Mouse (Mus musculus): Measurements from ENCODE around the gene Fgf18.

Fgf18 gene

DNA sequence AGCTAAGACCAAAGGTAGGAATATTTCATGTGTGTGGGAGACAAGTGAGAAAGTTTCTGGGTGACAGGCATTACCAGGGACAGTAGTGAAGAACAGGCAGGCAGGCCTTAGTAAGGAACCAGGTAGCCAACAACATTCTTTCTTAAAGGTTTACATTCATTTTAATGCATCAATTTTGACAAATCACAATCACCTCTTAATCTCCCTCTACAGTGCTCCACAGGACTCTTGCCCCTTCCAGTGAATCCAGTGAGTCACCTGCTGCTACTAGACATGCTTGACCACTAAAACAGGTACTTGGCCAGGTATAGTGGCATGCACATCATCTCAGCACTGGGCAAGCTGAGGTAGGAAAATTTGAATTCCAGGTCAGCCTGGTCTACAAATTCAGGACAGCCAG is 3.2 kb upstream of the Fgf18 start:
- in situ Hi-C loops (cut with MboI) = no loop called here

DNA sequence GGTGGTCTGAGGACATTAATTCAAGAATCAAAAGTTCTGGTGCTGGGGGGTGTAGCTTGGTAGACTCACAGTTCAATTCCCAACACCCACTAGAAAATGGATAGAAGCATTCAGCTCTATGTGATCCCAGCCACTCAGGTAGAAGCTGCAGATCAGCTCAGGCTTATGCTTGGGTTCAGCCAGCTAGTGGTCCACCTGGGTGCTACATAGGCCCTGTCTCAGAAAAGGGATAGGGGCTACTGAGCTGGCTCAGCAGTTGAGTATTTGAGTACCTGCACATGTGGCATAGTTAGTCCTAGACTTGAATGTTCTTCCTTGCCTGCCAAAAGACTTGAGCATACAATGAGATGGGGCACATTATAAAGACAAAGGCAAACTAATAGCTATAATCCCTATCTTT is 2.3 kb upstream of the Fgf18 start:
- in situ Hi-C loops (cut with MboI) = loop anchor here (25.0 kb wide), 2 partner anchors 437 to 712 kb away; no protein-coding TSS in a partner anchor

DNA sequence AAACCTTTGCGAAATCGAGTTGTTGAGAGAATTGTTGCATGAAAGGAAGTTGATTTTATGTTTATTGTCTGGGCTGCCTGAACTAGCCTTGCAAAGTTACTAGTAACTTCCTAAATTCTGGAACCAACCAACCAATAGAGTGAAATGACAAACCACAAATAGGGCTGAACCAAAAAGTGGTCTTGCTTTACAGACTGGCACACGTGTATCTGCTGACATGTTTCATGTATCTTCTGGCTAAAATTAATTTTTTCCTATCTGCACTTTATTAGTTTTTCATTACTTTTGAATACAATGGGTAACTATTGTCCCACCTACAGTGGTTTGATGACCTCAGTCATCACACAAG is 1.9 kb upstream of the Fgf18 start:
- in situ Hi-C loops (cut with MboI) = loop anchor here (25.0 kb wide), 2 partner anchors 437 to 712 kb away; no protein-coding TSS in a partner anchor

DNA sequence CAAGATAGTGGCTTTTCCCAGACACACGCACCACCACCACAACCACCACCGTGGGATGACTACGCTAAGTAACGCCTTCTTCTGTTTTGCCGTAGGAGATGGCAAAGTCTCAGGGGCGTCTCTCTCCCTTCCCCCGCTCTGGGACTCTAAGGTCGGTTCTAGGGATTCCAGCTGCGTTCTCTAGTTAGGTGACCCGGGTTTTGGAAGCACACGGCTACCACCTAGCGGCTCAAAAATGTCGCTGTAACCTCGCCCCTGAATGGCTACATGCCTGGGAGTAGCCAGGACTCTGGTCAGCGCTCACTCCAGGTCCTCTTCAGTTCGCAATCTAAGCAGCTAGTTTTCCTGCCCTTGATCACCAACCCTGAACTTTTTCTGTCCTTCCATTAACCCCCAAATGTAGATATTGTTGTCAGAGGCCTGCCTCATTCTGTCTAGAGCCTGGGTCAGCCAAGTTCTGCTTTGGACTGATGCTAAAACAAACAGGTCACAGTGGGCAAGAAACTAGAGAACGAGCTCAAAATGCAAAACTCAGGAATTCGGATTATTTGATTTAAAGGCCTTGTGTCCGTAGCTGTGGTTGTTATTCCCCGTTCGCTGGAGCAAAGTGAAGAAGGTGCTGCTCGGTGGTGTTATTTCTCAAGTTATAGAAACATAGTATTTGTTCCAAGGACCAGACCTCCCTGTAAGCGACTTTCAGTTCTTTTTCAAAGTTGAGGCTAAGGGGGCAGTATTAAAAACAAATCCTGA is 1.3 kb upstream of the Fgf18 start:
- in situ Hi-C loops (cut with MboI) = loop anchor here (25.0 kb wide), 2 partner anchors 436 to 711 kb away; no protein-coding TSS in a partner anchor

DNA sequence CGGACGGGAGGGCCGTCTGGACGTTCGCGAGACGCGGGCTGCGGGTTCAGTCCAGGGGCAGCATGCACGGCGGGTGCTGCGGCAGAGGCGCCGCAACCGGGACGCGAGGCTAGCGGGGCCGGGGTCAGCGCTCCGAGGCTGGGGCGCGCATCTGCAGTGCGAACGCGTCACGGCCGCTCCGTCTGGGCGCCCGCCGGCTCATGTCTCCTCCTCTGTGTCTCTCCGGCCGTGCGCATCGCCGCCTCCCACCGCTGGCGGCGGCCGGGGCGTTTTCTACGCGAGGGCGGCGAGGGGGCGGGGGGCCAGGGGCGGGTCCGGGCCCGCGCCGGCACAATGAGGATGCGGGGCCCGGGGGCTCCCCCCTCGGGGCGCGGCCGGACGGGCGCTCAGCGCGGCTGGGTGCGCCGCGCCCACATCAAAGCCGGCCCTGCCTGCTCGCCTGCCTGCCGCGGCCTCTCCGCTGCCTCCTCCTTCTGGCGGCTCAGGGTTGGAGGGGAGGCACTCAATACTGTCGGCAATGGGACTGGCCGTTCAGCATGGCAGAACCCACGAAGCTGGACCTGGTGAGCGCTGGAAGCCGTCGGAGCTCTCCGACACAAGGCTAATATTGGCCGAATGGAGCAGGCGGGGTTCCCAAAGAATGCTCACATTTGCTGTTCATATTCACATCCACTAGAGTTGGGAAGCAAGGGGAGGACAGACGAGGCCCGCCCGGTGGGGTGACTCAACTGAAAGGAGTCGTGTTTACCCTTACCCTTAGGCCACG is 555 bp upstream of the Fgf18 start:
- in situ Hi-C loops (cut with MboI) = loop anchor here (25.0 kb wide), 2 partner anchors 435 to 710 kb away; no protein-coding TSS in a partner anchor

DNA sequence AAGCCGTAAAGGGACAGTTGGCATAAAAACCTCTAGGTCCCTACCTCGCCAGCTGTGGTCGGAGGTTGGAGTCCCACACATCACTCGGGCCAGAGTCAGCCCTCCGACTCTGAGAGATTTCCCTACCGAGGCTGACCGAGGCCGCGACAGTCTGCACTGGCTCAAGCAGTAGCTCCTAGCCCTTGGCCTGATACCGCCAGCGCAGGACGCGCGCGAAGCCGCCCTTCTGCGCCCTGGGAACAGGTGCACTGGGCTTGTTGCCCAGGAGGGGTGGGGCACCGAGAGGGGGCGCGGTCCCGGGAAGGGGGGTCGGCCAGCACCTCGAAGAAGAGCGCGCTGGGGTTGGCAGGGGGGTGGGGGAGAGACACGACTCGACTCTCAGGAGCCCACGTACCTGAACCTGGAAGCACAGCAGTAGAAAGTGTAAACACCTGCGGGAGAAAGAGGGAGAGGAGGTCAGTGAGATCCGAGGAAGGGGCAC is 509 bp downstream of the Fgf18 start:
- in situ Hi-C loops (cut with MboI) = loop anchor here (25.0 kb wide), 2 partner anchors 434 to 709 kb away; no protein-coding TSS in a partner anchor

DNA sequence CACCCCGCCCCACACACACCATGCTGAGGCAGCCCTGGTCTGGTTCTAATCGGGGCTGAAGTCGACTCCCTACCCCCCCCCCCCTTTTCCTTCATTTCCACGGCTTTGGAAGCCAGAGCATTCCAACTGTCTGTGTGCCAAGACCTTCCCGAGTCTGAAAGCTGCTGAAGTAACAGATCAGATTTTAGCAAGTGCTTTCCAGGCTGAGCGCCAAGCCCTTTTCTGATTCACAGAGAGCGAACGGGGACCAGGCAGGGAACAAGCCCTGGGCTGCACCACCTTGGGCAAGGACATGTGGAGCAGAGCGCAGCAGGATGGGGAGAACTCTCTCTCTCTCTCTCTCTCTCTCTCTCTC is 1.1 kb downstream of the Fgf18 start:
- in situ Hi-C loops (cut with MboI) = loop anchor here (25.0 kb wide), 2 partner anchors 434 to 709 kb away; no protein-coding TSS in a partner anchor

DNA sequence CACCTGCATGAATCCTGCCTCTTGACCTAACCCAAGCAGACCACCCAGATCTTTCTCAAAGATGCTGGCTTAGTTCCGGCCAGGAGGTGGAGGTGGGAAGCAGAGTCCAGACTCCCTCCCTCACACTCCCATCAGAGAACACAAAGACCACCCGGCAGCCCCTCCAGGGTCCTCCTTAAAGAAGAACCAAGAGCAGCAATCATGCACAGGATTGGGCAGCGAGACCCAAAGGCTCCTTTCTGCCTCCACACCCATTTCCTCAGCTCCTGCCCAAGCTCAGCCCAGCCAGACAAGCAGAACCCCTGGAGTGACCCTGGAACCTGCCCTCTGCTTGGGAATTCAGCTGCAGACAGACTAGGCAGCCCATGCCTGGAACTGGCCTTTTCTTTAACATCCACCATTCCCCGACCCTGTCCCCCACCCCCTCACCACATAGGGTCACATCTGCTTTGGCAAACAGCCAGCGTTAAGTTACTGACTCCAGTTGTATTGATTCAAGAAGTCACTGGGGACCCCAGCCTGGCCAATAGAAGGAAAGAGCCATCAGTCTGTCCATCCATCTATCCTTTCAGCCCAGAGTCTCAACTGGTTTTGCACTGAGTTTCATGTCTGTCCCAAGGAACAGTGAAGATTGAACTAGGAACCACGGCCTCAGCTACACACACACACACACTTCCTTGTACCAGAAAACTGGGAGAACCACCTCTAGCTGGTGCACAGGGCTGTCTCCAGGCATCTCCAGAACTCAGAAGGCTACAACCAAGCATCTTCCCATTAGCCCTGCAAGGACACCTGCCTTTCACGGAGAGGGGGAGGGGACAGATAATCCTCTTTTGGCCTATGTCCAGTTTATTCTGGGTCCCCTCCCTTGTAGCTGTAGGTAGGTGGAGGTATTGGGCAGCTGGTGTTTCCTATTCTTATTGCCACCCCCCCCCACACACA is 1.7 kb downstream of the Fgf18 start:
- in situ Hi-C loops (cut with MboI) = loop anchor here (25.0 kb wide), 2 partner anchors 433 to 708 kb away; no protein-coding TSS in a partner anchor

DNA sequence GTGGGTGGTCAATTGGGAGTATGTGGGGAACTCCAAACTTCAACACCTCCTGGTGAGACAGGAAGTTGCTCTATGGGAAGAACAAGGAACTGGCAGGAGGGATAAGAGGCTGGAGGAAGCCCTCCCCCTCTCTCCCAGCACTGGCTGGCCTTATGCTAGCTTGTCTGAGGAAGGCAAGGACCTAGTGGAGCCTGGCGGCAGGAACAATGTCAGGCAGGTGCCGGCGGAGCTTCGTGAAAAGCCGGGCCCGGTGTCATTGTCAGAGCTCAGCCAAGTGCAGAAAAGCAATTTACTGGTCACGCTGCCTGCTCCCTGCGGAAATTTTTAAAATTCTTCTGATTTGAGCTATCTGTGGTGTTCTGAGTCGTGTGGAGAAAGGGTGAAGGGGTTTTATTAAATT is 3.3 kb downstream of the Fgf18 start:
- in situ Hi-C loops (cut with MboI) = loop anchor here (25.0 kb wide), 2 partner anchors 432 to 707 kb away; no protein-coding TSS in a partner anchor

DNA sequence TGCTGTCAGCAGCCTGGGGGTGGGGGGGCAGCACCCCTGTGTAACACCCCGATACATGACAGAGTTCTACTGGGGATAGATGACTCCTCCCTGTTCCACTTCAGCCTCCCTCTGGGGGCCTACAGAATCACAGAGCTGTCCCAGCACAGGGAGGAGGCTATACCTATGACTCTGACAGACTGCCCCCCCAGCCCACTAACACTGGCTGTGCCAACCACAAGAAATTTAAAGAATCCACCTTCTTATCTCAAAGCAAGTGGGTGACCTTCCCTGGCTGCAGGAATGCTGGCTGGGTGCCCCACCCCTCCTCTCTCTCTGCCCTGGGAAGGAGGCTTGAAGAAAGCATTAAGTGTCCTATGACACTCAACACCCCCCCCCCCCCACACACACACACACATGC is 4.4 kb downstream of the Fgf18 start:
- in situ Hi-C loops (cut with MboI) = loop anchor here (25.0 kb wide), 2 partner anchors 430 to 706 kb away; no protein-coding TSS in a partner anchor

DNA sequence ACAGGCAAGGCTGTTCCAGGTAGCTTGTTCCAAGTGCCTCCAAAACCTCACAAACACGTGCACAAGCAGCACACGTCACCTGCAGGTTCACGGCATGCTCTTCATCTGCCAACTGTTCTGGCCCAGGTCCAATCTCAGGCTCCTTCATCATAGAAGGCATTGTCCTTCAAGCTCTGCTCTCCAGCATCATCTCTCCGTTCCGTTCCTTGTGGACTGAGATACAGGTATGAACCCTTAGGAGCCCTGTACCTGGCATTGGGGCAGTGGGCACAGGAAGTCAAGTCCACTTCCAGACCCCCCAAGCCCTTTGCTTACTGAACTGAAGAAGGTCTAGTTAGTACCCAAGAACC is 7.1 kb downstream of the Fgf18 start:
- in situ Hi-C loops (cut with MboI) = loop anchor here (25.0 kb wide), 2 partner anchors 428 to 703 kb away; no protein-coding TSS in a partner anchor

DNA sequence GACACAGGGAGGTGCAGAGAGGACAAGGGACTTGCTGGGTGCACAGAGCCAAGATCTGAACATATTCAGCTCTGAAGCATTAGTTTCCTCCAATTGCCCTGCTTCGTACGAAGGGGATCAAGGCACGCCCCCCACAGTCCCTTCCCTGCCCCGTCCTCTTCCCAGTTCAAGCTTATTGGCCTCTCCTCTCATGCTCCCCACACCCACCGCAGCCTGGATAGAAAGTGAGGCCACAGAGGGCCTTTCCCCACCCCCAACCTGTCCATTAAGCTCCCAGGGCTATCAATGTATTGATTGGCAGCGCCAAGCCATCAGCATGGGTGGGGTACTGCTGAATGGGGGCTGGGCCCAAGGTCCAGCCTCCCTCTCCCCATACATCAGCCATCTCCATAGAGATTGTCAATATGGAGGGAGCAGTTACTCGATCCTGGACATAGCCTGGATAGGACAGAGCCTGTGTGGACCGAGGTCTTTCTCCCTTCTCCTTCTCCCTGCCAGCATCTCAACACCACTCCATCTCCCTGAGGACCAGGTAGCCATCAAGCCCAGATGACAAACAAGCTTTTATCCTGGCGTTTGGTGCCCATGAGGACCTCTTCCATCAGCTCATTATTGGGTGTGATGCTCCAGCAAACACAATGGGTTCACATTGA is 7.6 kb downstream of the Fgf18 start:
- in situ Hi-C loops (cut with MboI) = loop anchor here (25.0 kb wide), 2 partner anchors 427 to 702 kb away; no protein-coding TSS in a partner anchor

DNA sequence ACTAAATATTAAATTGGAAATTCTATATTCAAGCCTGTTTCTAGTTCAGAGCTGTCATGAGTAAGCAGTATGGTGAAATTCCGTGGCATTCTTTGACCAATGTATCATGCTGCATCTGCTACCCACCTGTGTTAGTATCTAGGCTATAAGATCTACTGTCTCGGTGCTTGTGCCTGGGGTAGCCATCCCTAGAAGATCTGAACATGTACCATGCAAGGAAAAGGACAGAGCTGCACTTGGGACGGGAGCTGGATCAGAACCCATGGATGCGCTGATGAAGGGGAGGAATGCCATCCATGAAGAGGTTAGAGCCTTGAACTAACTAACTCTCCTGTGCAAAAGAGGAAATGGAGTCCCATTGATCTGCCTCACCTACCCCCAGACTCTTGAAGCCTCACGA is 8.5 kb downstream of the Fgf18 start:
- in situ Hi-C loops (cut with MboI) = loop anchor here (25.0 kb wide), 2 partner anchors 426 to 701 kb away; no protein-coding TSS in a partner anchor

DNA sequence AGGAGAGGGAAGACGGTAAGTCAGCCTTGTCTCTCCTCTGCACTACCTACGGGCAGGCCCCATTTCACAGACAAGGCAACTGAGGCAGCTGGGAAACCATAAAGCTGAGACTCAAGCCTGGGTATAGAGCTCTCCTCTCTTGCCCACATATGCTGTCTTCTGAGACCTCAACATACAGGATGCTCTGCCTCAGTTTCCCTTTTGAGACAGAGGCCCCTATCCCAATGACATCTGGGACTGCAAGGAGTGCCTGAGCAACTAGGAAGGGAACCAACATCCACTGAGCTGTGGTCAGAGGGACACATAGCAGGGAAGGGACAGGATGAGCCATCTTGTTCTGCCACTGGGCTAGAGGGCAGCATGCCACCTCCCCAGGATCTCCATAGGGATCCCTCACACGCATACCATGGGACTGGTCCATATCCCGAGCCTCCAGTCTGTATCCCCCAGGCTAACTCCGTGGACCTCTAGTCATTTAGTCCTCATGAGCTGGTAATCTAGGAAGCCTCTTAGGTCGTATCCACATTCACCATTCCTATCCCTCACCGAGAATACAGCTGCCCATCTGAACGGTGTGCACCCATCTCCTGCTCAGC is 12.7 kb downstream of the Fgf18 start:
- in situ Hi-C loops (cut with MboI) = loop anchor here (25.0 kb wide), 2 partner anchors 422 to 697 kb away; no protein-coding TSS in a partner anchor

DNA sequence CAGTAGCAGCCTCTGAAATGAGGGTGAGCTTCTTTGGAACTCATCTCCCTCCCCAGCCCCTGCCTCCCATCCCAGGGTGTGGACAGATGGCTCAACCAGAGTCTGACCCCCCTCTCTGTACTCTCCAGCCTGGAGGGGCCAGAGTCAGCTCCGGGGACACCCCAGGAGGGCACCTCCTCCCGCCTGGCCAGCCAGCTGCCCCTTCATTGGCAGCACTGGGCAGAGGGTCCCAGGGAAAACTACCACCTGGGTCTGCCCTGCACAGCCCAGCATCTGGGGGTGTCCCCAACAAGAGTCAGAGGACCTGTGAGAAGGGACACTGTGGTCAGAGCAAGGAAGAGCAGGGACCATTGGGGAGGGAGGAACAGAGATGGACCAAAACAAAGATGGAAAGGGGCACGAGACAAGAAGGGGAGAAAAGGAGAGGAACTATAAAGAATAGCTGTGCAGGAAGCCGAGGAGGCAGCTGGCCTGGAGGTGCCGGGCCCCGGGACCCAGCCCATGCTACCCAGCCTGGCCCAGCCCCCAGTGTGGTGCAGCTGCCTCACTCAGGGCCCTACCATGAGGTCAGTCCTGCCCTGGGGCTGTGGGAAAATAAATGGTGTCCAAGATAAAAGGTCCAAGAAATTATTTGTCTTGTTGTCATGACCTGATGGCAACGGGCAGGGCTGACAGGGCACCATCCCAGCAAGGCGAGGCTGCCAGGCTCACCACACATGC is 14.4 kb downstream of the Fgf18 start:
- in situ Hi-C loops (cut with MboI) = loop anchor here (25.0 kb wide), 2 partner anchors 420 to 695 kb away; no protein-coding TSS in a partner anchor

DNA sequence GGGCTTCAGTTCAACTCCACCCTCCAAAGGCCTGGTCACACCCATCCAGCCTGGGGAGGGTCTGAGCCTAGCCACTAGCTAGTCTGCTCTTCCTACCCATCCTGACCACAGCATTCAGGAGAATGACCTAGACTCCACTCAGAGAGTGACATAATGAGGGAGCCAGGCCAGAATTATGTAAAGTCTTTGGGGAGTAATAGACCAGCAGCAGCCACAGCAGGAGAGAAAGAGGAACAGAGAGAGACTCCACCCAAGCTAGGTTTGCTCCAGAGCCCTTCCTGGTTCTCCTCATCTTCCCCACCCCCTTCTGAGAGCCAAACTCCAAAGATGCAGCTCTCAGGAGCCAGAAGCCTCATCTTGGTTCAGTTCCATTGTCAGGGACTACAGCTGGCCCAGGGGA is 20.1 kb downstream of the Fgf18 start:
- in situ Hi-C loops (cut with MboI) = loop anchor here (25.0 kb wide), 2 partner anchors 415 to 690 kb away; no protein-coding TSS in a partner anchor

DNA sequence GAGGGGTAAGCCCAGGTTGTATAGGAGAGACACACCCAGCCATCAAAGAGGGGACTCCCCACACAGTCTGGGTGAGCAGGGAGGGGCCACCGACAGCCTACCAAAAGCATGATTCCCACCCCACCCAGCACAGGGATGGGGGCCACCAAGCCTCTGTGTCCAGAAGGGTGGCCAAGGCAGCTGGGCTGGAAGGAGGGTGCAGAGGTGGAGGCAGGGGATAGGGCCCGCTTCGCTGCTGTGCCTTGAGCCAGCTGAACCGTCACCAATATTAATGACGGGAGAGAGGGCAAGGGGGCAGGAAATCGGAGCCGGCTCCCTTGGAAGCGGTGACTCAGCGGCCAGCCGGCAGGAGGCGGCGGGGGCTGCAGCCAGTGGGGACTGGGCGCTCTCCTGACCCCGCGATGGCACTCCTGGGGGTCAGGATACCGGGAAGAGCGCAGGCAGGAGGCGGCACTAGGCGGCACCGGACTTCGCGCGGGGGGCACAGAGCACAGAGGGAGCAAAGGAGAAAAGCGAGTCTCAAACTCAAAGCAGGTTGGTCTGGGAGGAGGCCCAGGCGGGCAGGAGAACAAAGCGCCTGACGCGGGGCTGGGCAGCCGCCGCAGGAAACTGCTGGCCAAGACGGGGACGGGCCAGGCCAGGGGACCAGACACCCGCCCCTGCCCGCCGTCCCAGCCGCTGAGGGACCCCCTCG is 24.5 kb downstream of the Fgf18 start:
- in situ Hi-C loops (cut with MboI) = no loop called here

DNA sequence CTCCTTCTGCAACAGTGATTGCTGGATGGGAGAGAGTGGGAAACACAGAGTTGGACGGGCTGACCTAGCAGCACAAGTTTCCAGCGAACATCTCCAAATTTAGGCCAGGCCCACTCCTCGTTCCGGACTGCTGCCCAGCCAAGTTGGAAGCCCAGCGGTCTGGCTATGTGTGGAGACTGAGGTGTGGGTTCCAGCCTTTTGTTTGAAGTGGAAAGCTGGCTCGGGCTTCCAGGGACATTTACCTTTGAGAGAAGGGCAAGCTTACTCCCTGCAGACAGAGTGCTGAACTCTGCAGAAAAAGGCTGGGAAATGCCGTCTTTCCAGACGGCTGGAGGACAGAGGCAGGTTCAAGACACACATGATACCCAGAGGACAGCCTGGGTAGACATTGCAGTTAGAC is 27.6 kb downstream of the Fgf18 start:
- in situ Hi-C loops (cut with MboI) = no loop called here

DNA sequence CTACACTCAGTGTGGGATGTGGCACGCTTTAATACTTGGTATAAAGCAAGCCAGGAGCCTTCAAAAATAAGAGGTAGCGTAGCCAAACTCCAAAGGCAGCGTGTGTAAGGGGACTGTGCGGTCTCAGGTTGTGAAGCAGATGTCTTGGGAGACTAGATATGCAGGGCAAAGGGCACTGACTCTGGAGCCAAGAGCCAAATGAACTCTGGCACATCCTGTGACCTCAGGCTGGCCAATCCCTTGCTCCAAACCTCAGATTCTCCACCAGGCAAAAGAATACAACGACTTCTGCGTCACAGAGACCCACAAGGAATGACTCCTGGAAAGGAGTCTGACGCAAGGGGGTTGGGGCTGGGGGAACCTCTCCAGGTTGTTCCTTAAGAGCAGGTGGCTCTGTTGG is 28.1 kb downstream of the Fgf18 start:
- in situ Hi-C loops (cut with MboI) = no loop called here

All from mature B cell (primary cell).